Mouse (Mus musculus): ENCODE measurements at regions not wholly inside any gene's neighbourhood (a gene's known extent, or its start where the extent isn't known, plus 50 kb on each side); places are given as distances from the start of the nearest gene placed in this dataset.

DNA sequence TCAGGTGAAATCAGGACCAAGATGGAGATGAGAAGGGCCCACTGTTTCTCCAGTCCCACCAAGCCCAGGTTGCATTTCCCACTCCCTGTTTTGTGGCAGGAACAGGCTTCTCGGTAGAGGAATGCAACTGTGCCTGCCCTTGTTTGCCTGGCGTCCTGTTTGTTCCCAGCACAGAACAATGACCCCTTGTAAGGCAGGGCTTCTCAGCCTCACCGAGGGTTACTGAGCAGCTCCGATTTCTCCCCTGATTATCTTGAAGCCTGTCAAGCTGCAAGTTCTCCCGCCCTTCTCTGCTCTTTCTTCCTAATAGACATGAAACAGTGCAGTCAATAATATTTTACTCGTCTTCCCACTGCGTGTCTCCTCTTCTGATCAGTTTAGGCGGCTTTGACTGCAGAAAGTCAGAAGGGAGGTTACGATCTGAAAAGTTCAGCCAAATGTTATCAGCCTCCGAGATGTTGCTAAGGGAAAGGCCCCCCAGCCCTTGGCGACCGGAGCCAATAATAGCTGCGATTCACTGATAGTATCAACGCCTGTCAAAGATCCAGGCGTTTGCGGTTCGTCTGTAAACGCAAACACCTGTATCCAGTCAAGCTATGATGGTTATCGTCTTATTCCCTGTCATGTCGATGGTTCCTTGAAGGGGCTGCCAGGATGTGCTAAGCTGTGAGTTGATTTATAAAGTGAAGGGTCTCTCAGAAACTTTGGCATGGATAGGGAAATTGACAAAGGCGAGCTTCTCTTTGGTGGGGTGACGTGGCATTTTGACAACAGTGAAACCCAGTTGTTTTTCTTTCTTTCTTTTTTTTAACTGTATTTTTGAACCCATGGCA lies 287.7 kb upstream of the Zfp507 start:
- DNase-seq = no peak

DNA sequence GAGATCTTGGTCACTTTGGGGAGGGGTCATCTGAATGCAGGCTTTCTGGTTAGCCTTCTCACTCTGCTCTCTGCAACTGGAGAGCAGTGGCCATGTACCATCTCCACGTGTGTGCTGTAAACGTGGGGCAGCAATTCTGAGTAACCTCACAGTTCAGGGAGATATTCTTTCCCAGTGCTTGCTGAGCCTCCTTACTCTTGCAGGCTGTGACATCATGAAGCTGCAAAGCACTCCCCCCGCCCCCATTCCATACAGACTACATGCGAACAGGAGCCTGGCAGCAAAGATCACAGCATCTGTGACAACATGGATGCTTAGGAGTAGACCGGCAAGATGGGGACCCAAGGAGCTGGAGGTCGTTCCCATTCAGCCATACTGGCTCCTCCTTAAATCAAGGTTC lies 284.8 kb upstream of the Zfp507 start:
- DNase-seq = no peak

DNA sequence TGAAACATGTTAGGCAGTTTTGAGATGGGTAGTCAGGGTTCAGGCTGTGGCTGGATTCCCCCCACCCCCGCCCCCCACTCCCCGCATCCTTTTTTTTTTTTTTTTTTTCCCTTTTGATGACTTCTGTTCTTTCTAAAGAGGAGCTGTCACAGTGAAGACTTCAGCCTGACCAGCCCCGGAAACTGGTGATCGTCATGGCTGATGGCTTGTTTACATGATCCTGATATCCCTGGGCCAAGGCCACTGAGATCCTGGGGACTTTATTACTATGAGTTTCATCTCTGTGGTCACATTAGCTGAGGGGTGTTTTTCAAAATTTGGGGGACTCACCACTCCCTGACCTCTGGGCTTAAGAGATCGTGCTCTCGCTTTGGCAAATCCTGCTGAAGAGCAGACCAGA lies 275.9 kb upstream of the Zfp507 start:
- no peak for DNase-seq

DNA sequence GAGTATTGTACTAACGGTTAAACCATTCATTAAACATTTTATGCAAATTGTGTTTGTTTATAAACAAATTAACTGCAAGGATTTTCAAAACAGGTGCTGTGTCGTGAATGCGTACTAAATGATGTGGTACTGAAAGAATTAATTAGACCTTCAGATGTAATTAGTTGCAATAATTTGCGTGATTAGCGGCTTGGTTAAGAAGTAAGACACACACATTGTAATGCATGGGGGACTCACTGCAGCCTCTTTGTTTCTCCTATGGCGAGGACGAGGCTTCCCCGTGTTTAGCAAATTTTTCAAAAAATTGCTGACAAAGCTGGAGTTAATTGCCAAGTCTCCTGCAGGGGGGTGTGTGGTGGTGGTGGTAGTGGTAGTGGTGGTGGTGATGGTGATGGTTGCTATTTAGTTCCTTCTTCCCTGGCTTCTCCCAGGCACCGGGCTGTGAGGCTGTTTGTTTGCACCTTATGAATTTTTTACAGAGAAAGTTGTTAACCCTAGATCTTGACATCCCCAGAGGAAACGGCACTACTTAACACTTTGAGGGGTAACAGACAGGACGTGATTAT lies 275.4 kb upstream of the Zfp507 start:
- DNase-seq = no peak

DNA sequence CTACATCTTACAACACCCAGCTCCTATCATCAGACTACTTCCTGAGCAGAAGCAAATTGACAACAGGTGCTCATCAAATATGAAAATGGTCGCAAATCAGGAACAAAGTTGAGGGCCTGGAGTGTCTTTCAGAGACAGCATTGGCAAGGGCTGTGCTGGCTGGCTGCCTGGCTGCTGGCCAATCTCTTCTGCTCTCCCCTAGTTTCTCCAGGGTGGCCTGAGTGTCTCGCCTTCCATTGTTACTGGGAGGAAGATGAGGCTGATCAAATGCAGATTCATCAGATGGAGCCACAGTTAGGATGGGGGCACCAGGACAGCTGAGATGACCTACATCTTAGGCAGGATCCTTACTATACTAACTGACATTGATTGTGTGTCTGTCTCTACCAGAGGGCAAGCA lies 274.5 kb upstream of the Zfp507 start:
- DNase-seq = no peak

DNA sequence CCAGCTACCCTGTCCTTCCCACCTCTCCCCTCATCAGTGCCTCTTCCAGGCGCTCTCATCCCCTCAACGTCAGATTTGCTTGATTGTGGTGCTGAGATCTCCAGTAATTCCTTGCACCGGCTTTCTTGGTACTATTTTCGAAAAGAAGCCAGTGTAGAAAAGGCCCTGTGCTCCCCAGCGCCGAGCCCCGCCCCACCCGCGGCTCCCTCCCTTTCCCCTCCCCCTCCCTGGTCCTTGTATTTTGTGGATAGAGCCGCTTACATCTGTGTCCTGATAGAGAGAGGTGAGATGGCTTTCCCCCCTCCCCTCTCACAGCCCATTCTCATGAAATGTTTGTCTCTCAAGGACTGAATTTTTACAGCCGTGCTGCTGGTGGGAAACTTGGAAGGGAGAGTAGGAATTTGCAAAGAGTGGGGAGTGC lies 273.2 kb upstream of the Zfp507 start:
- no peak for DNase-seq

DNA sequence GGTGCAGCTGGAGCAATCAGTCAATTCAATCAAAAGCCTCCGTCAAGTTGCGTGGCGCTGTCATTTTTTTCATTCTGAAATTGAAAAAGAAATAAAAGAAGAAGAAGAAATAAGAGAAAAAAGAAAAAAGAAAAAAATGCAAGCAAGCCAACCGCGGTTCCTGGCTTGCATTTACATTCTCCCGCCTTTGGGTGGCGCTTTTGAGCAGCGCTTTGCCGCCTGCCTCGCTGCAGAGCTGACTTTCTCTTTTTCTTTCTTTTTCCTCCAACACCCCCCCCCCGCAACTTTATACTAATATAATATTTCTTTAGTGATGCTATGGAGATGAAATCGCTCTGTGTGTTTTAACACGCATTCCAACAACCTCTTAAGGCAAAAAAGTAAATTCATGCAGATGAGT lies 269.0 kb upstream of the Zfp507 start:
- DNase-seq = peak; percentile 32 to 33

DNA sequence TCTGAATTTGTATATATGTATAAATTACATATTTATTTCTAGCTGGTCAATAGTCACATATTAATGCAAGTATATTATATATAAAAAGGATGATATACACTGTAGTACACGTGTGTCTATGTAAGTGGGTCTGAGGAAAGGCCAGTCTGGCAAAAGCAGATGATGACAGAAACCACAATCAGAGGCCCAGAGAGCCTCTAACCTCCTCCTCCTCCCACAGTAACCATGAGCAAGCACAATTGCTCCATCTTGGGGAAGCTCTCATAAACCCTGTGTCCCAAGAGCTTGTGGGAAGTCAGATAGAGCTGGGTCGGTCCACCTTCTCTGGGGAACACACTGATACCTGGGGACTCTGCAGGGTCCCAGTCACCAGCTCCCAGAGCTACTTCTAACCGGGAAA lies 263.9 kb upstream of the Zfp507 start:
- no peak for DNase-seq

DNA sequence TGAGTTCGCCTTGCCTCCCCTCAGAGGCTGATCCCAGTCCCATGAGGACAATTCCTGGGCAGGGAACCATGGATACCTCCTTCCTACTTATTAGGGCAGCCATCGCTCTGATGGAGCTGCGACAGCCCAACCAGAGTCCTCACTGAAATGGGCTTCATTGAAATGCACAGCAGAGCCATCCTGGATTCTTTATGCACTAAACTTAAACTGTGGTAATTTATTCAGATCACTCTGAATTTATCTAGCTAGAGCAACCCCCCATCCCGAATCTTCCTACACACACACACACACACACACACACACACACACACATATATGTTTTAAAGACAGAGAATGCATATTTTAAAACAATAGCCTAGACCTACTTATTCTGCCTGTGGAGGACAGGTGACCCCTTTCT lies 258.9 kb upstream of the Zfp507 start:
- no peak for DNase-seq

DNA sequence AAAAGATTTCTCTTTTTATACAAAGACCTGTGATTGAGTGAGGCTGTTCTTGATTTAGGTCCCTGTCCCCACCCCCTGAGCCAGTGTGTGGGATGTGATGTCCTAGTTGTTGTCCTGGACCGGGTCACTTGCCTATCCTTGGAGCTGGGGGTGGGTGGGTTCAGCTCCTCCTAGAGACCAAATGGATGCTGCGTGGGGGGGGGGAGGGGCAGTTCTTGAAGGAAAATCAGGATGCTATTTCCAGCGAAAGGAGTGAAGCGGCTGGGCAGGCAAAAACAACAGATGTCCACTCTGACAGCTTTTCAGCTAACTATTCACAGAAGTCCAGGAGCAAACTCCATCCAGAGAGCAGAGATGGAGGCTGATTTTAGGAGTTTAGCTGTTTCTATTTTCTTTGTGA lies 257.6 kb upstream of the Zfp507 start:
- no peak for DNase-seq

DNA sequence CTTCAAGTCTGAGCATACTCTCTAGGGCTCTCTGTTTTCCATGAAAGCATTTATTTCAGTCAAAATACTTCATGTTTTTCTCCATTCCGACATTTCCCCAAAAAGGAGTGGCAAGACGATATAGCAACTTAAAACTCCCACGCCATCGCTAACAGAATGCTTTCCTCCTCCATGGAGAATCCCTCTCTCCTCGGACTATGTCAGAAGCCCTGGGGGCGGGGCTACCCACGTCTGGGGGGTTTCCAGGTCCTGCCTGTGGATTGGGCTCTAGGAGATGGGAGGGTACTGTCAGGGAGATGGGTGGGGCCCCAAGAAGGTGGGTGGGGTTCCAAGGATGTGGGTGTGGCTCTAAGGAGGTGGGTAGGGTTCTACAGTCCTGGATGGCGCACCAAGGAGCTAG lies 243.2 kb upstream of the Zfp507 start:
- DNase-seq = no peak

DNA sequence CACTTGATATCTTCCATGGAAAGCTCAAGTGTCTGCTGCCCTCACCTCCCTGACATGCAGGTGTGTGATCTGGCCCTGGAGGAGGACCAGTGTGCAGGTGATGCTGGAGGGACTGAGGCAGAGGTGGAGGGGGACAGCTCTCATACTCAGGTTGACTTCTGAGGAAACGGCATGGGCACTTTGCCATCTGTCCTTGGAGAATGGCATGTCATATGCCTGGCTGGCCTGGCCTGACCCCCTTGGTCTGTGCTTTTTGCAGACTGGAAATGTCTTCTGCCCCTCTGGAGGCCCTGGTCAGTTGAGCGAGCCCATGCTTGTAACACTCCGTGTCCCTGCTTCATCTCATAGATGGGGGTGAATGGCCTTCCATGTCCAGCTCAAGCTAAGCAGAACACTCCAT lies 229.1 kb upstream of the Zfp507 start:
- no peak for DNase-seq

DNA sequence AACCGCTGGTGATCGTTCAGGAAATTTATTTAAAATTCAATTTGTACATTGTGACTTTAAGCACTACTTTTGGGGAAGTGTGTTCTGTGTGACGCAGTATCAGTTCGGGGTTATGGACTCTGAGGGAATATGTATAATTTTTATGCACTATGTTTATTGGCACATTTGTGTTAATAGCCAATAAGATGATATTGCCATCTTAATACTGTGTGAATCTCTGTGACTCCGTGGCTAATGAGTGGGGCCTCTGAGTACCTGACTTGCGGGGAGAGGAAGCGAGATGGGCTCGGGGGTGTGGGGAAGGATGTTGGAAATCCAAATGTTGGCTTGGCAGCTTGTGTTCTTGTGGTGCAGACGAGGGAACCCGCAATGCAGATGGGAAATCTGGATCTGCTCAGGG lies 220.2 kb upstream of the Zfp507 start:
- DNase-seq = no peak

DNA sequence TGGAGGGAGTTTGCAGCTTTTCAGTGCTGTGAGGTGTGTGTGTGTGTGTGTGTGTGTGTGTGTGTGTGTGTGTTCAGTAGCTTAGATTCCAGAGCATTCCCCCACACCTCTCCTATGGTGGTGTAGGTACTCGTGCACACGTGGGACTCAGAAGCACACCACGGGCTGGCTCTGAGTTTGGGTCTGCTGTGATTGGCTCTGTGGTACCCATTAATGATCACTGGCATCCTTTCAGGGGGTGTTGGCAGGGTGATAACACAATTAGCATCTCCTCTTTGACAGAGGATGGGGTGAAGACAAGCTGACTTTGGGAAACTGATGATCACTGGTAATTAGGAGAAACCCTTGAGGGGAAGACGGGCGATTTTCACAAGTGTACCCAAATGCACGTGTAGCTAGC lies 219.7 kb upstream of the Zfp507 start:
- no peak for DNase-seq

DNA sequence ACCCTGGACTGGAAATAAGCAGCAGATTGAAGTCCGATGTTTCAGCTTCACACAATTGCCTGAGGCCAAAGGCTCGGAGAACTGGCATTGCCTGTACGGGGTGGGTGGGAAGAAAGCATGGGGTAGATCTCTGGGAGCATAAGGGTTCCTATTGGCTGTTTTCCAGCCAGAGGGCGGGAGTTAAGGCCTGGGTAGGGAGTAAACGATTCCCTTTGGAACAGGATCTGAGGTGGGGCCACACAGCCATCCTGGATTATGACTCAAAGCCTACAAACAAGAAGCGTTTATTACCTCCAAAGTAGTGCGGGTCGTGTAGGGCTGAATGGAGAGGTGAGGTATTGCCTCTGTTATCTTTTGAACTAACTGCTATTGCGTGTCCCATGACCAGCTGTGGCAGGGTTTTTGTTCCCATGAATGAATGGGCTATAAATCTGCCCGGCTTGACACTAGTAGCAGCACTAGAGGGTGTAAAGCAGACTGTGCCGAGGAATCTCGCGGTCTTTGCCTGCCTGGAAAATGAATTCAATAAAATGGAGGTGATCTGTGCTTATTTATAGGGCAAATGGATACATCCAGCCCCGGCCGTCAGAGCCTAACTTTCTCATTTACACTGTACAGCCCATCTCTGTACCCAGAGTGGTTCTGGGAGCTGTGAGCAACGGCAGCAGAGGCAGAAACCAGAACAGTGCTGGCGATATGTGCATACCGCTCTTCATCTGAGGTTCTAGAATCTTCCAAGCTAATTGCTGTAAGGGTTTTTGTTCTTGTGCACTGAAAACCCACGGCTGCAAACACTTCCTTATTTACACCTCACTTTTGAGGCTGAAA lies 214.3 kb upstream of the Zfp507 start:
- DNase-seq = no peak

DNA sequence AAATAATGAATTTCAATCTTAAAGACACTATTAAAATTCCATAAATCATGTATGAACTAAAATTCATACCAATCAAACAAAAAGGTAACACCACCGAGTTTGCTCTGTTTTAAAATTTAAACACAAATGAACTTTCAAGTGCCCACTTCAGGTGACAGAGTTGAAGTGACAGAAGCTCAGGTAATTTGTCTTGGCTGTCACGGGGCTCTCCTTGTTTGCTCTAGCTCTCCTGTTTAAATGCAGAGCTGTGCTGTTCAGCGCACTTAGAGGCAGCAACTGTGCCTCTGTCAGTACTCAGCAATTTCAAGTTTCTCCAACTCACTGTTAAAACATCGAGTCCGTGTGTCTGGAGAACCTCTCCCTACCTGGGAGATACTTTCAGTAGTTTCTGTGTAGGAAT lies 193.8 kb upstream of the Zfp507 start:
- no peak for DNase-seq

DNA sequence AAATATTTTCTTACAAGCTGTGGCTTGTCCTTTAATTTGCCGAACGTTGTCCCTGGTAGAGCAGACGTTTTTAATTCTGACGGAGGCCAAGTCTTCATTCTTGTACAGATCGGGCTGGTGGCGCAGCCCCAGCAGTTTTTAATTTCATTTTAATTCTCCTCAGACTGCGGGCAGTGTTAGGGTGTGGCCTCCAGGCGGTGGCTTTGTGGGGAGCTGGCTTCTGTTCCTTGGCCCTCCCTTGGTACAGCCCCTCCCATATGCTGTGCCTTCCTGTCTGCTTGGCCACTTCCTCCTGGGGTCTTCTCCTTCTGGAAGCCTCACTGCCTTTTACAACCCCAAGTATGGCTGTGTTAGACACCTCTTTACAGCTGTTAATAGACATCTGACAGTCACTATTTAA lies 189.7 kb upstream of the Zfp507 start:
- DNase-seq = no peak

DNA sequence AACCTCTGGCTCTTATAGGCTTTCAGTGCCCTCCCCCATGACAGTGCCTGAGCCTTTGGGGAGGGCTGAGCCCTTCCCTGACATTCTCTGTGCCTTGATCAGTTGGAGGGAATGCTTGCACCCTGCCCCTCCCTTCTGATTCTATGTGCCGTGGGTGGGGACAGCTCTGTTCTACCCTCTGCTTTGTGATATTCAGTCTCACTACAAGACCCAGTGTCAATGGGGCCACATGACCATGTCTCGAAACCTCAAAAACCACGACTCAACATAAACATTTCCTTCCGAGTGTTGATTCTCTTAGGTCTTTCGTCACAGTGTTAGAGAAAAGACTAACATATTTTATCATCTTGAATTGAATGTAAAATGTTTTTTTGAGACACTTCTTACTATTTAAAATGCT lies 188.3 kb upstream of the Zfp507 start:
- DNase-seq = no peak

DNA sequence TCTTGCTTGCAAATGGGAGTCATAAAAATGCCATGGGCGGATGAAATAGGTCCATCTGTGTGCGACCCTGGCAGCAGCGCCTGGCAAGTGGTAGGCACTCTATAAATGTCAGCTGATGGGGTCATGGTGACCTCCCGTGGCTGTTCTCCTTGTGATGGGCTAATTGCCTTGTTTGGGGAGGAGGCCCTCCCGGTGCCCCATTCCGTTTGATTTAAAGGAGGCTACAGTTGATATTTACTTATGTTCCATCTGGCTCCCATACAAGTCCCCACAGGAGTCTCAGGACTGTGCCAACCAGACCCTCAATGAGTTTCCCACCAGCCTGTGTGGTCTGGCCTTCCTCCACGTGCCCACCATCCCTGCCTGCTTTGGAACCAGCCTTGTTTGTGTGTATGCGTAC lies 186.7 kb upstream of the Zfp507 start:
- no peak for DNase-seq

DNA sequence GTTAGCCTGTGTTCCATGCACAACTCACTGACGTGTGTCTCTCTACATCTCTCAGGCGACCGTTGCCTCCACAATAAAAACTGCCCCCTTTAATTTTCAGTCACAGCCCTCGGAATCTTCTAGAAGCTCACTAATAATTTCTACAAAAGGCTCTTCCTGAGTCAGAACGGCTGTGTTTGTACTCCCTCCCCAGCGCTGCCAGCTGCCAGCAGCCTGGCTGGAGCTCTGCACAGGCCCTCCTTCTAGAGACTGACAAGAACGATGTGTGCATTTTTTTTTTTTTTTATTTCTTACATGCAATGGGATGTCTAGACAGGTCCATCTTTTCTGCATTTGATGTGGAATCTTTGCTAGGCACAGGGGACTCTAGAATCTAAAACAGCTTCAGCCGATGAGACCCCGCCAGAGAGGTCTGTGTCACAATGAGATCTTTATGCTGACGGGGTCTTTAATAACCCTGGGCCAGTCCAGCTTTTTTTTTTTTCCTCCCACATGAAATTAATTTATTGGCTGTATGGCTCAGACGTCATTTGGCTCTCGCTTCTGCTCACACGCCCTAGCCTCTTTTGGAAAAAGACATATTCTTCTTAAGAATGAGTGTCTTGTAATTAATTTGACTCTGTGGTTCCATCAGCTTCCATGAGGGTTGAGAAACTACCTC lies 185.8 kb upstream of the Zfp507 start:
- no peak for DNase-seq

DNA sequence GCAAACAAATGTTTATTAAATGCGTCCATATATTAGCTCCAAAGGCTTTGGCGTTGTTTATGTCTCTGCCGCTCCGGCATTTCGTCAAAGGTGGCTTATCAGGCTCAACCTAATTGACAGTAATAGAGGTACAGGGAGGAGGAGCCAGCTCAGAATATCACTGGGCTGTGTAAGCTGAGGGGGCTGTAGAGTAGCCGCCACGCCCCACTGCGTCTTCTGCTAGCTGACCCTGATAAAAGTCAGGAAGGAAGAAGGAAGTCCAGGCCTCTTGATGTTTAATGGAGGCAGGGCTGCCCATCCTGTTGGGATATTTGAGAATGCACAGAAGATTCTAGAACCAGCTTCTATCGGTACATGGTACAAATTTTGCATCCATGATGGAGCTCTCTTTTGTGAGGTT lies 175.2 kb upstream of the Zfp507 start:
- no peak for DNase-seq

DNA sequence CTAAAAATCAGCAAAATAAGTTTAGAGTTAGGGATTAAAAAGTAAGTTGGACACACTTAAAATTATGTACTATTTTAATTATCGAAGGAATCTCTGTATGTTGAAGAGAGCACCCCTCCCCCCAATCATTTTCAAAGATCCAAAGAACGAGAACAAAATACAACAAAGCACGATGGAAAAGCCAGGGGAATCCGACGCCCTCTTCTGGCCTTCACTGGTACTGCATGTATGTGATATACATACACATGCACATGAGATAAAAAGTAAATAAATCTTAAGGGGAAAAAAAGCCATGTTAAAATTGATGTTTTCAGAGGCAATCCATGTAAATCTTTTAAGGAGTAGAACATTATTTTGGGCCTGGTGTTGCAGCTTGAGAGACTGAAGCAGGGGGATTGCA lies 155.9 kb upstream of the Zfp507 start:
- DNase-seq = no peak

DNA sequence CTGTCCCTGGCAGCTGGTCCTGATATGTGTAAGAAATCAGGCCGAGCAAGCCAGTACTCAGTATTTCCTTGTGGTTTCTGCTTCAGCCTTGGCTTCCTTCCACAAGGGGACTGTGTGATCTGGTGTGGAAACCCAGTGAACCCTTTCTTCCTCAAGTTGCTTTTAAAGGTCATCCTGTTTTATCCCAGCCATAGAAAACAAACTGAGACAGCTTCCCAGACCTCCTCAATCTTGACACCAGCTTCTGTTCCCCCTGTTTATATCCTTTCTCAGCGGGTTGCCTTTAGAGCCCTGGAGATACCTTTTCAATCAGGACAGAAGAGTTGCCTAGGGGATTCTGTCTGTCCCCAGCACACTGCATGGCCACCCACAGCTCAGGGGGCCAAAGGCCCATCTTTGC lies 155.2 kb upstream of the Zfp507 start:
- no peak for DNase-seq

DNA sequence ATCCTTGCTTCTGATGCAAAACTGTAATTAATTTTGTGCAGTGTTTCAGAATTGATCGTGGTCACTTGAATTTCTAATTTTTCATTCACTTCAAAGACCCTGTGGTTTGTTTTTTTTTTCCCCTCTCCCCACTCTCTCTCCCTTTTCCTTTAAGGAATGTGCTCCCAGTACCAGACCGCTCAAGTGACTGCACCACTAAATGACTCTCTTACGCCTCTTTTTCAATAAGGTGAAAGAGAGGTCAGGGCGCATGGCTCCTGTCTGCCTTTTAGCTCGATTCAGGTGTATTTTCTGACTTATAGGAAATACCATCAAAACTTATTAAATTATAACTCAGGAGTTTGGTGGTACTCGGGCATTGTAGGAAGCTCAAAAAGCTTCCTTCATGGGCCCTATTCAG lies 146.0 kb upstream of the Zfp507 start:
- no peak for DNase-seq
